Mouse (Mus musculus) intestine, embryonic 15.5 days (tissue): ENCODE measurements around the gene Mxra8. TPM values are rescaled to one million over a fixed set of nuclear protein-coding genes. Genes with fewer than 3 reads are reported as not detected.

Experiments used
- ATAC-seq: fragments of 200-750 bp; cut with Nextera tagmentation; 2 replicates; pipeline ENCODE4 v1.8.0; 2017; ENCODE audit warnings: moderate TSS enrichment, moderate library complexity
- H3K27ac ChIP-seq: fragments of 300-500 bp; sonication (generic); 2 replicates; pipeline ENCODE4 v1.5.1; 2015; ENCODE audit warnings: mild to moderate bottlenecking, inconsistent platforms
- H3K27me3 ChIP-seq: fragments of 300-500 bp; sonication (generic); replicated peaks from 2 replicates; pipeline ENCODE4 v1.6.1; 2015; ENCODE audit warnings: inconsistent platforms
- H3K36me3 ChIP-seq: fragments of 300-500 bp; sonication (generic); 2 replicates; pipeline ENCODE4 v1.6.1; 2015; ENCODE audit warnings: inconsistent platforms
- H3K4me1 ChIP-seq: fragments of 300-500 bp; sonication (generic); replicated peaks from 2 replicates; pipeline ENCODE4 v1.6.1; 2015; ENCODE audit warnings: inconsistent platforms
- H3K4me2 ChIP-seq: fragments of 300-500 bp; sonication (generic); replicated peaks from 2 replicates; pipeline ENCODE4 v1.6.1; 2015; ENCODE audit warnings: mild to moderate bottlenecking, inconsistent platforms
- H3K4me3 ChIP-seq: fragments of 300-500 bp; sonication (generic); replicated peaks from 2 replicates; pipeline ENCODE4 v1.5.1; 2015; ENCODE audit warnings: inconsistent platforms
- H3K9ac ChIP-seq: fragments of 300-500 bp; sonication (generic); 2 replicates; pipeline ENCODE4 v1.6.1; 2015; ENCODE audit warnings: inconsistent platforms
- H3K9me3 ChIP-seq: fragments of 300-500 bp; sonication (generic); 2 replicates; pipeline ENCODE4 v1.6.1; 2016; ENCODE audit warnings: inconsistent platforms
- WGBS: fragments of 180-500 bp; shearing (Covaris S2); methylation state at CpG from one replicate; pipeline ENCODE4 v1.1.7; 2015; 5-methylcytosine and 5-hydroxymethylcytosine counted together
- polyA plus RNA-seq: library from polyadenylated mRNA; unstranded; fragments of >200 nt; fragmentation: Nextera tagmentation; extraction: Ambion mirVana; gene quantifications from 2 replicates; pipeline ENCODE4 v1.2.1, GENCODE M21; 2015

Gene Mxra8
- 76.9 and 81.3 TPM in 2 replicates for polyA plus RNA-seq

DNA sequence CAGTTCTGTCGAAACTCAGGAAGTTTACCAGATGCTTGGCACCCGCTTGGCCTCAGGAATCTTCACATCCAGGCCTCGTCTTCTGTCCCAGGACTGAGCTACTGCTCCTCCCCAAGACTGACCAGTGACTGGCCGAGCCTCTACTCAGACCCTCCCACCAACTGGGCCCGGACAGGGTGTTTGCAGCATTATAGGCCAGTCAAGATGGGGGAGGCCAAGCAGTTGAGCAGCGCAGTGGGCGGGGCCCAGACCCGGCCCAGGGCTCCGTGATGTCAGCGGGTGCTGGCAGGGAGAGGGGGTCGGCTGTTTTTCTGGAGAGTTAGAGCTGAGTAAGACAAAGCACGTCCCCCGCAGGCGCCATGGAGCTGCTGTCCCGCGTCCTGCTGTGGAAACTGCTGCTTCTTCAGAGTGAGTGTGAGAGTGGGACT lies at the start of gene Mxra8:
TSS of gene Mxra8 (plus strand) at position 198 of the 428 bp plus-strand sequence.
- peak; percentile 82 for ATAC-seq
- Histone ChIP-seq H3K27ac (peak within 1 kb of the TSS; percentile 89), H3K9me3 (no peaks in the 10 kb centered on the region), H3K4me1 (peaks cover 33% of the 10 kb centered on the region), H3K4me3 (peak within 1 kb of the TSS; percentile 50), H3K4me2 (peak within 1 kb of the TSS; percentile 86), H3K27me3 (no peaks in the 10 kb centered on the region), H3K36me3 (0 out of 2 replicates have a peak, but pooled peaks cover 4% of the 10 kb centered on the region), H3K9ac (peak within 1 kb of the TSS; percentile 54)
- WGBS: 10% methylated on average over 16 of the region's 16 CpGs

DNA sequence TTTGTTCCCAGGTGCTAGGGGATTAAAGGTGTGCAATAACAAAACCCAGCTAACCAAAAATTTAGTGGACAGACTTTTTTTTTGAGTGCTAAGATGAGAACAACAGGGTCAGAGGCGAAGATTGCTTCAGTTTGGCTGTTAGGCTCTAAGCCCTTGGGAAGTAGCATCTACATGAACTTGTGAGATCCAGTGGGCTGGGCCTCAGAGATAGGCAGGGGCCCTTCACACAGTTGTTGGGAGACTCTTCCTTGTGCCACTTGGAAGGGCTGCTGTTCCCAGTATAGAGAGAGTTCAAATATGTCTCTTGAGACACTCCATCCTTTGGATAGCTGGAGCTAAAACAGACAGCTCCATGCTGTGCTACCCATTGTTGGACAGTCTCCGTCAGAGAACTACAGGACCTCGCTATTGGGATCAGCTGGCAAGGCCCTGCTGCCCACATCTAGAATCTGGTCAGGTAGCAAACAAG lies 49.4 kb upstream of the Mxra8 start, which contains the start of gene Ankrd65:
TSS of gene Ankrd65 (plus strand) at position 419 of the 469 bp plus-strand sequence.
- Histone ChIP-seq H3K27me3 (no peaks in the 10 kb centered on the region), H3K27ac (no peak within 1 kb of the TSS), H3K4me3 (no peak within 1 kb of the TSS), H3K4me2 (no peak within 1 kb of the TSS), H3K9me3 (no peaks in the 10 kb centered on the region), H3K4me1 (no peaks in the 10 kb centered on the region), H3K9ac (no peak within 1 kb of the TSS), H3K36me3 (no peaks in the 10 kb centered on the region)
- WGBS: 85% methylated on average over 3 of the region's 3 CpGs
- 0 out of 2 replicates have a peak, but pooled peaks have one; percentile 18 for ATAC-seq

- Histone ChIP-seq H3K36me3 (no peaks in the 10 kb centered on the region), H3K4me1 (no peaks in the 10 kb centered on the region), H3K27me3 (no peaks in the 10 kb centered on the region), H3K4me2 (no peak overlapping the region), H3K9ac (no peak overlapping the region), H3K4me3 (no peak overlapping the region), H3K9me3 (no peaks in the 10 kb centered on the region), H3K27ac (no peak overlapping the region)
- 55% methylated on average over 3 of the region's 3 CpGs for WGBS
- ATAC-seq: peak; percentile 68
Observed at GRCm38 (mm10) chr4:155790650-155791161, 48.8 kb upstream of the Mxra8 start.

DNA sequence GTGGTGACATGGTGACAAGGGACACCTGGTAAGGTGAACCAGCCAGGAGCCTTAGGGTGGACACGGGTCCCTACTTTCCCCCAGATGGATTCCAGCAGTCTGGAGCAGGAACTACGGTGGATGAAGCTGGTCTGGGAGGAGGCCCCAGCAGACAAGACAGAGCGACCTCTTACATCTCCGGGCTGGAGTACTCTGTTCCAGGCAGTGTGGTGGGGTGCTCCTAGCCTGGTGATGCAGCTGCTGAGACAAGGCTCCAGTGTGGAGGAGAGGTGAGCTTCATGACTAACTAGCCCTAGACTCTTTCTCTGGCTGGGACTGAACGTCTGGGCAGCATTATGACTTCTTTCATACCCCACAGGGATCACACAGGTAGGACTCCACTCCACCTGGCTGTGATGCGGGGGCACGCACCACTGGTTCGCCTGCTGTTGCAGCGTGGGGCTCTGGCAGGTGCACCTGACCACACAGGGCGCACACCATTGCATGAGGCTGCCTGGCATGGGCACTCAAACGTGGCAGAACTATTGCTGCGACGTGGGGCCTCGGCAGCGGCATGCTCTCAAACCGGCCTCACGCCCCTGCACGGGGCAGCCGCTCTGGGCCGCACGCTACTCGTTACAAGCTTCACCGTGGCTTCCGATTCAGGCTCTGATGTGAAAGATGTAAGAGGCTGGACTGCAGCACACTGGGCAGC lies 48.1 kb upstream of the Mxra8 start:
- peak; percentile 31; the same call in 1 of the 2 replicates for ATAC-seq

GRCm38 (mm10) chr4:155793730-155794129 lies 45.8 kb upstream of the Mxra8 start:
- H3K36me3 ChIP-seq: no peaks in the 10 kb centered on the region
- ATAC-seq: no peak
- H3K4me3 ChIP-seq: no peak overlapping the region
- H3K4me2 ChIP-seq: no peak overlapping the region
- WGBS: 57% methylated on average over 2 of the region's 2 CpGs
- no peaks in the 10 kb centered on the region for H3K4me1 ChIP-seq
- no peak overlapping the region for H3K27ac ChIP-seq
- H3K9ac ChIP-seq: no peak overlapping the region
- H3K9me3 ChIP-seq: no peaks in the 10 kb centered on the region
- H3K27me3 ChIP-seq: no peaks in the 10 kb centered on the region

More for the DNA sequence above, 48.1 kb upstream of the Mxra8 start:
- Histone ChIP-seq H3K27me3 (no peaks in the 10 kb centered on the region), H3K4me2 (no peak overlapping the region), H3K9me3 (no peaks in the 10 kb centered on the region), H3K9ac (no peak overlapping the region), H3K36me3 (no peaks in the 10 kb centered on the region), H3K4me3 (no peak overlapping the region), H3K4me1 (no peaks in the 10 kb centered on the region), H3K27ac (no peak overlapping the region)
- WGBS: 76% methylated on average over 24 of the region's 24 CpGs

DNA sequence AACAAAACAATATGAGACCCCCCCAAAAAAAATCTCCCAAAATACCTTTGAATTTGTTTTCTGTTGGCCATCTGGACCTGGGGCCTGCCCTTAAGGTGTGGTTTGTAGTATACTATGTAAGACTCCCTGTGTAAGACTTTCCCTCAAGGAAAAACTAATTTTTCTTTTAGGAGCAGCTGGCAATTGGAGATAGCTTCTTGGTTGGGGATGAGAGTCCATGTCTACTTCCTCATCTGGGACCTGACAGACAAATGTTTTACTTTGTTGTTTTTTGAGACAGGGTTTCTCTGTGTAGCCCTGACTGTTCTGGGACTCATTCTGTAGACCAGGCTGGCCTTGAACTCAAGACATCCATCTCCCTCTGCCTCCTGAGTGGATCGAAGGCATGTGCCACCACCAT lies 37.4 kb upstream of the Mxra8 start:
- 100% methylated on average over 1 of the region's 1 CpGs for WGBS
- Histone ChIP-seq H3K4me3 (no peak overlapping the region), H3K4me1 (peaks cover 12% of the 10 kb centered on the region), H3K9me3 (no peaks in the 10 kb centered on the region), H3K4me2 (no peak overlapping the region), H3K27ac (no peak overlapping the region), H3K36me3 (0 out of 2 replicates have a peak, but pooled peaks cover 3% of the 10 kb centered on the region), H3K27me3 (no peaks in the 10 kb centered on the region), H3K9ac (no peak overlapping the region)
- ATAC-seq: no peak

DNA sequence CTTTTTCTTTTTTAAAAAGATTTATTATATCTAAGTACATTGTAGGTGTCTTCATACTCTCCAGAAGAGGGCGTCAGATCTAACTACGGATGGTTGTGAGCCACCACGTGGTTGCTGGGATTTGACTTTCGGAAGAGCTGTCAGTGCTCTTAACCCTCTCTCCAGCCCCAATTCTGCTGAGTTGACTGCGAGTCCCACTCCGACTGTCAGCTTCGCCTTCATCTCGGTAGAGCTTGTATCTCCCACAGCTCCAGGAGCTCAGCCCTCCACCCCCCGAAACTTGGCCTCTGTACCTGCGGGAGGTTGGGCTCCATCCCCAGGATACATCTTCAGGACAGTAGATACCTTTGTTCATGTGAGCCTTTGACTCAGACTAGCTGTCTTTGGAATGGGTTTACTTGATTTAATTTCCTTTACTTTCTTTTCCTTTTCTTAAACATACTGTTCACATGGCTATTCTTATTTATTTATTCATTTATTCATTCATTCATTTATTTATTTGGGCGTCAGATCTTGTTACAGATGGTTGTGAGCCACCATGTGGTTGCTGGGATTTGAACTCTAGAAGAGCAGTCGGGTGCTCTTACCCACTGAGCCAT lies 36.6 kb upstream of the Mxra8 start, which contains the start of gene Mrpl20:
TSS of gene Mrpl20 (plus strand) at position 138 of the 599 bp plus-strand sequence.
- peak; percentile 71 for ATAC-seq
- Histone ChIP-seq H3K27me3 (no peaks in the 10 kb centered on the region), H3K27ac (peak within 1 kb of the TSS; percentile 51), H3K4me3 (peak within 1 kb of the TSS; percentile 85), H3K9ac (peak within 1 kb of the TSS; percentile 73), H3K9me3 (no peaks in the 10 kb centered on the region), H3K4me1 (peaks cover 12% of the 10 kb centered on the region), H3K36me3 (peaks cover 9% of the 10 kb centered on the region; the same call in 1 of the 2 replicates), H3K4me2 (peak within 1 kb of the TSS; percentile 65)
- 8% methylated on average over 12 of the region's 12 CpGs for WGBS

GRCm38 (mm10) chr4:155803340-155804041 lies 36.0 kb upstream of the Mxra8 start:
- Histone ChIP-seq H3K4me3 (peak overlapping the region; percentile 85), H3K27ac (peak overlapping the region; percentile 51), H3K9ac (peak overlapping the region; percentile 73), H3K9me3 (no peaks in the 10 kb centered on the region), H3K4me1 (peaks cover 12% of the 10 kb centered on the region), H3K27me3 (no peaks in the 10 kb centered on the region), H3K4me2 (peak overlapping the region; percentile 65), H3K36me3 (peaks cover 15% of the 10 kb centered on the region; the same call in 1 of the 2 replicates)
- WGBS: under 1% methylated on average over 58 of the region's 58 CpGs
- peak; percentile 99 for ATAC-seq

- no peak overlapping the region for H3K4me2 ChIP-seq
- WGBS: 90% methylated on average over 3 of the region's 3 CpGs
- no peaks in the 10 kb centered on the region for H3K9me3 ChIP-seq
- H3K4me3 ChIP-seq: no peak overlapping the region
- no peak overlapping the region for H3K27ac ChIP-seq
- no peak overlapping the region for H3K9ac ChIP-seq
- no peaks in the 10 kb centered on the region for H3K27me3 ChIP-seq
- peaks cover 17% of the 10 kb centered on the region for H3K4me1 ChIP-seq
- no peak for ATAC-seq
- H3K36me3 ChIP-seq: peaks cover 24% of the 10 kb centered on the region
Observed at GRCm38 (mm10) chr4:155807841-155808240, 31.6 kb upstream of the Mxra8 start.

GRCm38 (mm10) chr4:155811929-155812664 lies 27.4 kb upstream of the Mxra8 start, which contains the start of gene Ccnl2:
Ccnl2 (plus strand) TSS chr4:155812489.
- Histone ChIP-seq H3K9ac (peak within 1 kb of the TSS; percentile 99), H3K4me3 (peak within 1 kb of the TSS; percentile 99), H3K27me3 (no peaks in the 10 kb centered on the region), H3K4me1 (peaks cover 17% of the 10 kb centered on the region), H3K36me3 (peaks cover 34% of the 10 kb centered on the region), H3K4me2 (peak within 1 kb of the TSS; percentile 72), H3K27ac (peak within 1 kb of the TSS; percentile 87), H3K9me3 (no peaks in the 10 kb centered on the region)
- WGBS: under 1% methylated on average over 60 of the region's 60 CpGs
- peak; percentile 99 for ATAC-seq

GRCm38 (mm10) chr4:155812665-155813181 lies 26.8 kb upstream of the Mxra8 start:
- H3K4me3 ChIP-seq: peak overlapping the region; percentile 99
- peak overlapping the region; percentile 99 for H3K9ac ChIP-seq
- WGBS: under 1% methylated on average over 49 of the region's 49 CpGs
- peaks cover 20% of the 10 kb centered on the region for H3K4me1 ChIP-seq
- H3K4me2 ChIP-seq: peak overlapping the region; percentile 61
- no peaks in the 10 kb centered on the region for H3K9me3 ChIP-seq
- peak; percentile 54 for ATAC-seq
- peaks cover 32% of the 10 kb centered on the region for H3K36me3 ChIP-seq
- H3K27me3 ChIP-seq: no peaks in the 10 kb centered on the region
- peak overlapping the region; percentile 82 for H3K27ac ChIP-seq
